Mouse (Mus musculus): ENCODE measurements at regions not wholly inside any gene's neighbourhood (a gene's known extent, or its start where the extent isn't known, plus 50 kb on each side); places are given as distances from the start of the nearest gene placed in this dataset.

DNA sequence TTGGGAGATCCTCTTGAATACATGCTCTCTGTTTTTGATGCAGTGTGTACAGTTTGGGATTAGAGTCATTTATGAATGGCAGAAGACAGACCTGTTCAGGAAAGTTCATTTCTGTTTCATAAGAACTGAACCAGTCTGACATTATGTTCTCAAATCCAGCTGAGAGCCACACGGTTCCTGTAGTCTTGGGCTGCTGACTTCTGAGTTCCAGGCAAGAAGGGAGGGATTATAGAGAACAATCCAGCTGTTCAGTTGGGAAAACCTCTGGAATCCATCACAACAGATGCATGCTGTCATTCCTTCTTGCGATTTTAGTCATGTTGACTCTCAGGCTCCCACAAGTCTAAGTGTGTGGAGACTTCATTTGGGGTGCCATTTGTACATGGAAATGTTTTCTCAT lies 179.4 kb upstream of the Ugt8a start:
- TF ChIP-seq CTCF (IDR thresholded peaks at IDR 0.05; ENCODE audit: low read depth, low read length), result no peak
- no peak for TF ChIP-seq POLR2A (IDR thresholded peaks at IDR 0.05; ENCODE audit: extremely low read depth, insufficient read depth, low read length)
